Mouse (Mus musculus) embryonic fibroblast, embryonic 13.5 days (primary cell): Measurements from ENCODE around the gene Smpx.

Source experiments
- CTCF ChIP-seq: IDR thresholded peaks from 2 replicates; pipeline ENCODE4 v1.5.1; 2011; ENCODE audit warnings: mild to moderate bottlenecking, control low read depth, low read length, moderate library complexity, borderline replicate concordance; ENCODE audit not compliant: insufficient read depth
- POLR2A ChIP-seq: IDR thresholded peaks from 2 replicates; pipeline ENCODE4 v1.6.1; 2011; ENCODE audit warnings: low read depth, mild to moderate bottlenecking, control low read depth, low read length, moderate library complexity

- TF ChIP-seq POLR2A (no peak), CTCF (no peak)
These were observed 35.6 kb downstream of the Smpx start for GRCm38 (mm10) chrX:157734341-157734740.
